Mouse (Mus musculus): ENCODE data around the gene Unc119b.

DNA sequence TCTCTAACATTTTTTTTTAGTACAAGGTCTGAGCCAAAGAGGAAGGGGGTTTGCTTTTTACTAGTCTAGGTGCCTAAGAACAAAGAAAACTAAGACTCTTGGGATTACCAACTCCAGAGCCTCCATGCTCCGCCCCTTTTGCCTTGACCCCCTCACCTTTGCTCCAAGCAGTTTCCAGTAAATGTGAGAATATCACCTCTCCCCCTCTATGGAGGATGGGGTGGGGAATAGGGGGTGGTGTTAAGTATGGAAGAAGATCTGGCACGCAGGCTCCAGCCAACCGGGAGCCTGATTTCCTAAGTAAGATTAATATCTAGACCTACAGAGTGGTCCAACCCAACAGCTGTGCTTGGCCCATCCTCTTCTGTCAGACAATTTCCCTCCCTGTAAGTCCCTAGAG lies 6.0 kb upstream of the Unc119b start:
- TF ChIP-seq CTCF (IDR thresholded peaks at IDR 0.05; ENCODE audit: control insufficient read depth, insufficient read depth, insufficient read length) (no peak), MYOG (IDR thresholded peaks at IDR 0.05; ENCODE audit: control insufficient read depth, extremely low read depth, insufficient read length) (no peak), MYOD1 (IDR thresholded peaks at IDR 0.05; ENCODE audit: control insufficient read depth, insufficient read length, low read depth) (no peak), FOSL1 (IDR thresholded peaks at IDR 0.05; ENCODE audit: insufficient read depth, low read length, poor library complexity, severe bottlenecking) (no peak)
